Mouse (Mus musculus) cerebellum, adult 11-12 months (tissue): ENCODE measurements around the gene Snx1.
A peak's percentile ranks its signal among the peaks of the same experiment; 100 is the strongest.

Experiments used
- DNase-seq: peaks from one replicate; pipeline ENCODE4 v3.0.0; 2022

Gene Snx1

DNA sequence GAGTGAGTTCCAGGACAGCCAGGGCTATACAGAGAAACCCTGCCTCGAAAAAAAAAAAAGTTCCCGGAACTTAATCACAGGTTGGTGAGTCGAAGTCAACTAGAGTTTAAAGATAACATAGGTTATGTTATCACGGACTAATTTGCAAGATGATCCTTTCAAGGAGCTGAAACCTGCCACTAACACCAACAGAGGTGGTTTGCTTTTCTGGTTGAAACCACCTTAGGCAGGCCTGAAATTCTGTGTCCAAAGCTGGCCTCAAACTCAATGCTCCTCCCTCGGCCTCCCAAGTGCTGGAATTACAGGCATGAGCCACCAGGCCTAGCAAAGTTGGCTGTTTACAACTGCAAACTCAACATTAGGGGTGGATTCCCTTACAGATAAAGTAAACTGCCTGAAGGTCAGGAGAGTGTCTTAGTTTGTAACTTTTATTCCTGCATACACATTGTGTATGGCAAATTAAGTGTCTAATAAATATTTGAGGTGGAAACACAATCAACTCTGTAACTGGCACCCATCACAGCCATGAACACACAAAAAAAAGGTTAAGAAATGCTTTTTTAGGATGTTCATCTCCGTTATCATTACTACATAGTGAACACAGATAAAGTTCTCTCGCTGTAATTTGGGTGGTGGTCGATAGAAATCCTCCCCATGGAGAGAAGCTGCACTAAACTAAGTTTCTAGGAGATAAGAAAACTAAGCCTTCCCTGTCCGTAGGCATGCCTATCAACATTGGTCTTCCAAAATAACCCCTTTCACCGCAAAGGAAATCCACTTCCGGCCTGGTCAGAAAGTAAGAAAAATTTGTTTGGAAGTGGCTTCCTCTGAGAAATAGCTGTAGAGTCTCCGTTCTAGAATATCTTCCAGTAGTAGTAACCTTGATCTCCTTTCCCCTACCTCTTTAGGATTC lies 588 bp downstream of the Snx1 start:
- DNase-seq, result peak; percentile 35

GRCm38 (mm10) chr9:66124681-66125542 lies 1.5 kb downstream of the Snx1 start:
- peak; percentile 97 for DNase-seq

- DNase-seq, result no peak
Observed at GRCm38 (mm10) chr9:66124111-66124531, 2.3 kb downstream of the Snx1 start.

DNA sequence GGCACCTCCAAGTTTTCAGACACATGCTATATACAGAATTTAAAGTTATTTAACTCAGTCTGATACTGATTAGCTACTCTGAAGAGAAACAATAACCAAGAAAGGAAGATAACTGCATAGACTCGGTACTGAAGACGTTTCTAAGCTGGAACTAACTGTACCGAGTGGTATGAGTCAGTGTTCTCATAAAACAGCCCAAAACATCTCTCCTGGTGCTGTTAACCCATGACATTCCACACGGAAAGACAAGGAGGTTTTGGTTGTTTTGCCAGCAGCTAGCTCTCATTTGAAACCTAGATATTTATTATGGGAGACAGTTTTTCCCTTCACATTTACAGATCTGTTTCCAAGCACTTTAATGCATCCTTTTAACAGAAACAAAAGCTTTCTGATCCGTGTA lies 2.7 kb downstream of the Snx1 start:
- DNase-seq, result no peak

DNA sequence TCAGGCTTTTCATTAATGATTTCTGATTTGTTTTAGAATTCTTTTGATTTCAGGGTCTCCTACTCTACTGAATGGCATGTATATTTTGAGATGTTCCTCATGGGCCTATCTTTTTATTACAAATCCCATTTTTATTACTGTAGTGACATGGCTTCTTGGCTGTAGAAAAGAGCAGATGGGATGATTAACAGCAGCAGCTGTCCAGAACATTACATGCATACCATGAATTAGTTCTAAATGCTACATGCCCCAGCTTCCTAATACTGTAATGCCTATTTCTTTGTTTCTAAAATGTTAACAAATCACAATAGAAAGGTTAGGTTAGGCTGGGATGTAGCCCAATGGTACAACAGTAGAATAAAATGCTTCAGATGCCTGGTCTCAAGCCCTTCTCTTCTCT lies 5.0 kb downstream of the Snx1 start:
- DNase-seq, result no peak

GRCm38 (mm10) chr9:66120945-66121344 lies 5.4 kb downstream of the Snx1 start:
- DNase-seq, result no peak

GRCm38 (mm10) chr9:66120106-66120505 lies 6.3 kb downstream of the Snx1 start:
- DNase-seq, result no peak

DNA sequence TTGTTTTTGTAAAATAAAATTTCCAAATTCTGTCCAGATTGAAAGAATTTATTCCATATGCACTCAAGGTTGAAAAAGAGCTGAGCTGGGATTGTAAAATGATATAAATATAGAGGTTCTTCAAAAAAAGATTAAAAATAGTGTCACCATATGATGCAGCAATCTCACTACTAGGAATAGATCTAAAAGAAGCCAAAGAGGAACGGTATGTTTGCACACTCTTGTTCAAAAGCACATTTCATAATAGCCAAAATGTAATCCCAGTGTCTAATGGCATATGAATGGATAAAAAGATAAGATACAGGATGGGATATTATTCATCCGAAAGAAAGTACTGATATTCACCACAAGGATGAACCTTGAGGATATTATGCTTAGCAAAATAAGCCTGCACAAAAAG lies 6.9 kb downstream of the Snx1 start:
- DNase-seq, result no peak

DNA sequence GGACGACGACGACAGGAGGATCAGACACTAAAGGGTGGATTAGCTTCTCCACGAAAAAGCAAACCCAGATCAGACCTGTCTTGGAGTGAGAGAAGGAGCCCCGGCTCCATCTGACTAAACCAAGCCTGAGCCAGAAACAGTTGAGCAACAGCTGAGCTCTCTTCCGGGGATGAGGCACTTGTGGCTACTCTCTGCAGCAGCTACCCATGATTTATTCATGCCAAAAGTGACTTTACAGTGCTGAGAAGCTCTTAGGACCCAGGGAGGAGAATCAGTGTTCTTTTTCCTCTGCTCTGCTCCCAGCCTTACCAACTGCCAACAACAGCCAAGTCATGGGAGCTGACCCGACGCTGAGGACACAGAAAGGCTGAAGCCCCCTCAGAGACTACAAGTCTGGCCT lies 9.5 kb downstream of the Snx1 start:
- DNase-seq, result no peak

- DNase-seq, result no peak
Observed at GRCm38 (mm10) chr9:66114341-66114740, 12.0 kb downstream of the Snx1 start.

DNA sequence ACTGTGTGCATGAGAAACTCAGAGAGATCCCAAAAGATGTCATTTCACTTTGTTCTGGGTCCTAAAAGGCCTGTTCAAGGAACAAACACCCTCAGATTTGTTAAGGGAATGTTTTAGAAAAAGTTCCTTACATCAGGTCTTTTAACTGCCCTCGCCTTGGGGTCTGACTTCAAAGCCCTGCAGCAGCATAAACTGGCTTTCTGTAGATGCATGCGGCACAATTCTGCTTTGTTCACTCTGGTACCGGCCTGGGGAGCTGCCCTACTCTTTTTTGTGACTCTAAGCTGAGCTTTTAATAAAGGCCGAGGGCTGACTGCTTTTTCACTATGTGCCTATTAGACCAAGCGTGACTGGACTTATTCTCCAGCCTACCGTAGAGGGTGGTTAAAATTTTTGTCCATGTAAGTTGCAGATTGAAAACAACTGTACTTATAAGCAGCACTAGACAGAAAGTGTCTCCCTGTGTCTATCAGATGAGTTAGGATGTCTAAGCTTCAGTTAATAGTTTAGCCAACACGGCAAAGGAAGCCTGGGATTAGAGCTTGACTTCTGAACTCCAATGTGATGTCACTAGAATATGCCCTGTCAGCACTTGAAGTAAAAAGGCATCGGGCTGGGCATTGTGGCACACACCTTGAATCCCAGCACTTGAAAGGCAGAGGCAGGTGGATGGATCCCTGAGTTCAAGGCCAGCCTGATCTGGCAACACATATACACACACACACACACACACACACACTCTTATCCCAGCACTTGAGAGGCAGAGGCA lies 15.6 kb downstream of the Snx1 start:
- no peak for DNase-seq

DNA sequence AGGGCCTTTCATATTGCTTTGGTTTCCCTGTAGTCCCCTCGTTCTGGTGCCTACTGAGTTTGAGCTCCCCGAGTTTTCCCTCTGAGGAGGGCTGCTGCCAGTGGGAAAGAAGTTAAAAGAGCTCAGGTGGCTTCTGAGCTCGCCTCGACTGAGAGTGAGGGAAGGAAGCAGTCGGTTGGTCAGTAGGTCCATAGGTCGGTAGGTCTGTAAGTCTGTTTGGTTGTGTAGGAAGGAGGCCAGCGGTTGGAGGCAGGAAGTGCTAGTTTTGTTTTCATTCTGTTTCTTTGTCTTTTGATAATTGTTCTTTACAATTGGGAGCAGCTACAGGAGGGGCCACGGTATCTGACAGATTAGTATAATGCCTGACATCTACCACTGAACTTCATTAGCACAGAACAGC lies 16.3 kb downstream of the Snx1 start:
- DNase-seq, result no peak

DNA sequence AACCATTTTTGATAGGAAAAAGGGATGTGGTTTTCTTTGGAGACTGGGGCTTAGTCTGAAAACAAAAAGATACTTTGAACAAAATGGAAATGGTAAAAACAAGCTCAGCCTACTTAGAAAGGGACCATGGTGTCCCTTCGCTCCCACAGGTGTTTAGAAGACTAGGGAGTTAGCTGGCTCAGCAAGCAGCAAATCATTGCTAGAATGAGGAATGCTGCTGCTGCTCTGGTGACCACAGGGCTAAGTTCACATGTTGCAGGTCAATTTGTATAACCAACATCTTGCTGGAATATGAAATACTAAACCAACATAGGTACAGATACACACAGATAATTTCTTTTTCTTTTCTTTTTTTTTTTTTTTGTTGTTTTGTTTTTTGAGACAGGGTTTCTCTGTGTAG lies 16.8 kb downstream of the Snx1 start:
- DNase-seq, result no peak

GRCm38 (mm10) chr9:66105168-66105567 lies 21.2 kb downstream of the Snx1 start:
- DNase-seq, result no peak

DNA sequence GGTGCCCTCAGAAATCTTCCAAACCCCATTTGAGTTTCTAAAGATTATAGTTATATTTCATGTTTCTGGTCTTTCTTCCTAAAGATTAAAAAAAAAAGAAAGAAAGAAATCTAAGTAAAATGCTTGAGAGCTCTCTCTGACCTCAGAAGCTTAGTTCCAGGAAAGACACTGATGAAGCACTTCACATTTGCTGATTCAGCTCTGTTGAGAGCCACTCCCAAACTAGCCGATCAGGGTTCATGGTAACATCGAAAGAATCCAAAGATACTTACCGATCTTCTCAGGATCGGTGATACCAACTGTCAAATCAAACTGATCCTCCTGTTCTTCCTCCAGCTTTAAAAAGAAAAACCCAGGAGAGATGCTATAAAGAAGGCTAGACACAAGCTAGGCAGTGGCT lies 21.8 kb downstream of the Snx1 start:
- no peak for DNase-seq

- DNase-seq, result no peak
Observed at GRCm38 (mm10) chr9:66102668-66103067, 23.7 kb downstream of the Snx1 start.

DNA sequence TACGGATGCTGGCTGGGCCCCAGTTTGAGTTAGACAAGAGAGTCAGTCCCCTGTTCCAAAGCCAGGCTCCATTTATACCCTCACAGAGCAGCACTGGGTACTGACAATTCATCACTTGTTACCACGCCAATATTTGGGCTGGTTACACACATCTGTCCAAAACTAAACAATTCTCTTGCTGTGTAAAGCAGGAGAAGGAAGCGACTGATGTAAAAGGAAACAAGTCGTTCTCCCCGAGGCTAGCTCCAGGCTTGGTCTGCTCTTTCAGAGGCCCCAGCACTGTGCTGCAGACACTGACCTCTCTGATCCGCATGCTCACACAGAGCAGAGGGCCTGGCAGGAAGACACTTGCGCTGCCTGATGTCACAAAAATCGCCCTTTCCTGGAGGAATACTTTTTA lies 24.8 kb downstream of the Snx1 start:
- no peak for DNase-seq

- DNase-seq, result no peak
Observed at GRCm38 (mm10) chr9:66092664-66093063, 33.7 kb downstream of the Snx1 start.

DNA sequence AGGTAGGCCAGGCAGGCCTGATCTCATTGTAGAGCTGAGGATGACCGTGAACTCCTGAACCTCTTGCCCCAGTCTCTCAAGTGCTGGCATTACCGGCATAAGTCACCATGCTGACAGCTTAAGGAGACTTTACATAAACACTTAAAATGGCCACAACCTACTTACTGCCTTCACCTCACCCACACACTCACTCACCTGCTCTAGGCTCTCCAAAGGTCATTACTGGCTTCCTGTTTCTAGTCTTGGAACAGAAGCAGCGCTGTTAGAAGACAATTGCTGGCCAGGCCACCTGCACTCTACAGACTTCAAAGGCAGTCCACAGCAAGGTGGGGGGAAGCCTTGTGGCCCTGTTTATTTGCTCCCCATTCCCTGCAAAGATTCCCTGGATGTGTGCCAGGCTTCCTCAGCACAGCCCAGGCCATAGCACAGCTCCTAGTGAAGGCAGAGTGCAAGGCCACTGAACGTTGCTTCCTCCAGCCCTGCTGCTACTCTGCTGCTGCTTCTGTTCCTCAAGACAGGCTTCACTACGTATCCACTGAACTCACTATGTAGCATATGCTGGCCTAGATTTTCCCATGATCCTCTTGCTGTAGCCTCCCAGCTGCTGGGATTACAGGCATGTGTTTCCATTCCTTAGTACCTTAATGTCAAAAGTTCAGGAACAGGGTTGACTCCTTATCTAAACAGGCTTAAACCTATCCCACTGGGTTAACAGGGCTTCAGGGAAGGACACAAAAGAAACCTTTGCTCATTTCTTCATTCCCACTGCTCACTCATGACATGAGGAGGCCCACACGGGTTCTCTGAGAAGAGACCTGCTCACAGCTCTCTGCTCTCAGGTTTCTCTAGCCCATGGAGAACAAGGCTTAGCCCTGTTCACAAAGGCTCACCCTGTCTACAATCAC lies 34.8 kb downstream of the Snx1 start:
- DNase-seq, result no peak

DNA sequence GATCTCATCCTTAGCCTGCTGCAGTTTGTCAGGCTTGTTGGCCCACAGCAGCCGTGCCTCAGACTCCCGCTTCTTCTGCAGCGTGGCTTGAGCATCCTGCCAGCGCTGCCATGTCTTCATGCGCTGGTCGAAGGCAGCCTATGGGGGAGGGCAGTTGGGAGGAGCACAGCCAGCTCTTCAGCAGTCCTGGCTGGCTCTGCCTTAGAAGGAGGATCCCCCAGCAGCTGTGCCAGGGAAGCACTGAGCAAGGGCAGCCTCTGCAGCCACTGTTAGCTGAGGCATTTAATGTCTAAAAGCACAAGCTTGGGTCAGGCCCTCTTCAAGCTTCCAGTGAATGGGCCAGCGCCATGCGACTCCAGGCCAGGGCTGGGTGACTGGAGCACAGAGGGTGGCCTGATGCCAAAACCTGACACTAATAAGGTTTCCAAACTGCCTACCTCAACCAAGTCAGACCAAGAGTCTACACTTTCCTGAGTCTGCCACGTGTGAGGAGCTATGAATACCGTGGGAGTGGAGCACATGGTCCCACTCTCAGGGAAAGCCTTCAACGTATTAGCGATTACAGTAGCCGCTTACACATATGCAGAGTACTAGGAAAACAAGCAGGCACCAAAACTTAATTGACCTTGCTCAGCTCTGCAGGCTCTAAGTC lies 35.7 kb downstream of the Snx1 start:
- DNase-seq, result no peak

DNA sequence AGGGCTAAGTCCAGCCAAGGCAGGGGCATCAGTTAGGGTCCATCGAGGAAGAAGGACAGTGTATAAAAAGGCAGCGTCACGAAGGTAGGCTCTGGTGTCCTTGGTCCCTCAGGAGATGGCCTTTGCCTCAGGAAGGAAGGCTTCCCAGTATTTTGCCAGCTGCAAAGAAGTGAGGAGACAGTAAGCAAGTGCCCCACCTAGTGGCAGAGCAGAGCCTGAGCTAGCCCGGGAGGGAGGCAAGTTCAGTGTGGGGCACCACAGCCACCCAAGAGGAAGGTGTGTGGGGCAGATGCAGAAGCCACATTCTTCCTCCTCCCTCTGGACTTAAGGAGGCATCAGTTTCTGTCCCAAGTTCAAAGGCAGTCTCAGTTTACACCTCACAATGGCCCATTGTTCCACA lies 38.0 kb downstream of the Snx1 start:
- DNase-seq, result peak; percentile 22

GRCm38 (mm10) chr9:66087062-66087461 lies 39.3 kb downstream of the Snx1 start:
- DNase-seq, result no peak
